Mouse (Mus musculus) lung, adult 2 months (tissue): ENCODE data around the gene Zfand6. TPM values are rescaled to one million over a fixed set of nuclear protein-coding genes. Genes with fewer than 3 reads are reported as not detected.

Source experiments
- DNase-seq: peaks from one replicate; pipeline ENCODE4 v3.0.0; 2022
- H3K4me1 ChIP-seq: fragments of 200-500 bp; 2 replicates; pipeline ENCODE4 v1.6.1; 2011; ENCODE audit warnings: low read length; ENCODE audit not compliant: control insufficient read depth, insufficient read depth
- H3K4me3 ChIP-seq: fragments of 200-500 bp; replicated peaks from 2 replicates; pipeline ENCODE3; 2011; ENCODE audit warnings: low read depth, mild to moderate bottlenecking, control low read depth, low read length; ENCODE audit errors: extremely low read depth
- CTCF ChIP-seq: fragments of 200-500 bp; IDR thresholded peaks from 2 replicates; pipeline ENCODE4 v1.5.1; 2011; ENCODE audit warnings: mild to moderate bottlenecking, low read length, control low read depth; ENCODE audit not compliant: insufficient read depth
- POLR2A ChIP-seq: fragments of 200-500 bp; IDR thresholded peaks from 2 replicates; pipeline ENCODE4 v1.6.1; 2011; ENCODE audit warnings: low read depth, mild to moderate bottlenecking, control low read depth, low read length, borderline replicate concordance; ENCODE audit errors: extremely low read depth
- WGBS: fragments of 180-500 bp; shearing (Covaris S2); methylation state at CpG from one replicate; pipeline ENCODE4 v1.1.7; 2018; 5-methylcytosine and 5-hydroxymethylcytosine counted together
- polyA plus RNA-seq: library from polyadenylated mRNA; depleted of rRNA; stranded (reverse); fragments of >200 nt; gene quantifications from 2 replicates; pipeline ENCODE4 v1.2.3, GENCODE M21; 2012

The Zfand6 gene
- polyA plus RNA-seq, 1 experiment = 45.7 TPM

DNA sequence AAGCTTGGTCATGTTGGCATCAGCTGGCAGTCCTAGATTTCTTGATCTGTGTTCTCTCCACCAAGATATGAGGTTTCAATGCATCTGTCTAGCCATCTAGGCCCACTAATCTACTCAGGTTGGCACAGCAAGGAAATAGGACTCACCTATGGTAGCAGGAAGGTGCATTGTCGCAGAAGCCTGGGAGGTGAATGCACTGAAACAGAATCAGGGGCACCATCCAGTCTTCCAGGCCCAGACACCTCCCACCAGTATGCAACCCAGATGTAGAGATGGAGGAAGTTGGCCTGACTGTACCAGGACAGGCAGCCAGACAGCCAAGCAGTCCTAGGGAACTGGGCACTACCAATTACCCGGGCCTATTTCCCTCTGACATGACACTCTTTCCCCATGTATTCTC lies 89.1 kb downstream of the Zfand6 start:
- no peak overlapping the region for H3K4me3 ChIP-seq
- 85% methylated on average over 2 of the region's 2 CpGs for whole genome bisulfite sequencing
- no peak for DNase-seq
- TF ChIP-seq CTCF = no peak
- TF ChIP-seq POLR2A = no peak
- peaks cover 6% of the 10 kb centered on the region for H3K4me1 ChIP-seq

DNA sequence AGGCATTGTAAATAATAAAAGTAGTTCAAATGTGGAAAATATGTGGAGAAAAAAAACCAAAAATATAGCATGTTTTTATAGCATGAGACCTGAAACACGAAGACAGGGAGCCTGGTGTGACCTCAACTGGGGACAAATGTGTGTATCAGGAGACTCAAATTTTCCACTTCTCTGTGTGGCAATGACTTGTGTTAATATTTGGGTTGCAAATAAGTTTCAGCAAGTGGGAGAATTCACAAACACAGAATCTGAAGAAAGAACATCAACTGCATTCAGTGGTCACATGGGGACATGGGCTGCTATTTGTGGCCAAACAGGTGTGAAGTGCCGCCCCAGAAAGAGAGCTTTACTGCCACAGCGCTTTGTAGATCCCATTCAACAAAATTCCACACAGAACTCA lies 93.1 kb downstream of the Zfand6 start:
- DNase-seq = no peak
- WGBS = 76% methylated on average over 3 of the region's 3 CpGs
- no peak overlapping the region for H3K4me3 ChIP-seq
- H3K4me1 ChIP-seq = no peaks in the 10 kb centered on the region
- TF ChIP-seq CTCF (no peak), POLR2A (no peak)

DNA sequence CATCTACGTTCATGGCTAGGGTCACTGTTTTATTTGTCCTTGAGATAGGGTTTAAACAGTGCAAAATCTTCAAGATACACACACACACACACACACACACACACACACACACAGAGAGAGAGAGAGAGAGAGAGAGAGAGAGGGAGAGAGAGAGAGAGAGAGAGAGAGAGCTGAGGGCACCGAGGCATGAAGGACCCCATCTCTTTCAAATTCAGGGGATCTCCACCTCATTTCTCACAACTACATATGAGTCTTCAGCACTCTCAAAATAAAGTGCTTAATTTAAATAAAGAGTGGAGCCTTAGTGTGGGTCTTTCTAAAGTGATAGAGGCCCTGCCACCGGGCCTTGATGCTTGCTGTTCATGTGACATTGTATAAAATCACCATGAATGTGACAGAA lies 93.8 kb downstream of the Zfand6 start:
- TF ChIP-seq POLR2A (no peak), CTCF (no peak)
- WGBS = 87% methylated on average over 3 of the region's 3 CpGs

DNA sequence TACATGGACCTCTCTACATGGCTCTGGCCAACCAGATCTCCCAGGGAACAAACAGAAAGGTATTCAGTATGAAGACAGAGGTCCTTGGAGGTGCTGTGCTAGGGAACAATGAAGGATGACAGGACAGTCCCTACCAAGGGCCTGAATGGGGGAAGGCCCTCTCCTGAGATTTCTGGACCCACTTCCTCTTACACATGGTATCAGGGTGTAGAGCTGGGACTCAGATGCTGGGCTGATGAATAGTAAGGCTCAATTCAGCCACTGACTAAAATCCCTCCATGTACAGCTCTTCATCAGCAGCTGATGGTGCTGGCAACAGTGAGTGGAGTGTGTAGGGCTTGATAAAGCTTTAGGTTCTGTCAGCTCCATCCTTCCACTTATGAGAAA lies 94.8 kb downstream of the Zfand6 start:
- TF ChIP-seq POLR2A (no peak), CTCF (no peak)
- Histone ChIP-seq H3K4me3 (no peak overlapping the region), H3K4me1 (no peaks in the 10 kb centered on the region)
- DNase-seq = no peak

More for the DNA sequence above, 93.8 kb downstream of the Zfand6 start:
- no peak for DNase-seq
- H3K4me3 ChIP-seq = no peak overlapping the region
- no peaks in the 10 kb centered on the region for H3K4me1 ChIP-seq

DNA sequence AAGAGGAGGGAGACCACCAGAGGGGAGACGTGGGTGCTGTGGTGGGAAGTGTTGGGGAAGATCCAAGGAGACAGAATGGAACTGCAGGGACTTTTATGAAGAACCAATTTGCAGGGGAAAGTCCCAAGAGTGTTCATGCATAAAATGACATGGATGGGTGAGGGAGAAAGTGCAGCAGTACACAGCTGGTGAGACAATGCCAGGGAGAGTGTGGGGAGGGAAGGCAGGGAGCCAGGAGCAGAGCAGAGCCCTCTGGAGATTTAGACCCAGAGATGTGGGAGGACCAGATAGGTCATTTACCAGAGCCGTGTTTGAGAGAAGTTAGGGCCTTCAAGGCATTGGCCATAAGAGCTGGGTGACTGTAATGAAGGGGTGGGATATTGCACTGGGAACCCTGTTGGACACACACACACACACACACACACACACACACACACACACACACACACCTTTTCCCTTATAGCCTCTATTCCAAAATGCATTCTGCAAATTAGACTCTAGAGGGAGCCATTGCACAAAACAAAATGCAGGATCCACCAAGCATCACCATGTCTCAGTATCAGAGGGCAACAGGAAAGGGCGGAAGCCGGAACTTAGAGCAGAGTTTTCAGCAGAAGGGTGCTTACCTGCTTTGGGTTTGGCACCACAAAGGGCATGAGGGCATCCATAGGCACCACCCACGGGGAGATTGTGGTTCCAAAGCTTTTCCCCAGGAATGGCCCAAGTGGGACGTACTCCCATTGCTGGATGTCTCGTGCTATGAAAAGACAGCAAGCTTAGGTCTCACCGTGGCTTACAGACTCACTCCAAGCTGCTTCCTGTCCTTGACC lies 95.5 kb downstream of the Zfand6 start:
- WGBS = 32% methylated on average over 8 of the region's 8 CpGs
- no peak overlapping the region for H3K4me3 ChIP-seq
- no peaks in the 10 kb centered on the region for H3K4me1 ChIP-seq
- no peak for TF ChIP-seq POLR2A
- no peak for TF ChIP-seq CTCF
- peak; percentile 28 for DNase-seq

DNA sequence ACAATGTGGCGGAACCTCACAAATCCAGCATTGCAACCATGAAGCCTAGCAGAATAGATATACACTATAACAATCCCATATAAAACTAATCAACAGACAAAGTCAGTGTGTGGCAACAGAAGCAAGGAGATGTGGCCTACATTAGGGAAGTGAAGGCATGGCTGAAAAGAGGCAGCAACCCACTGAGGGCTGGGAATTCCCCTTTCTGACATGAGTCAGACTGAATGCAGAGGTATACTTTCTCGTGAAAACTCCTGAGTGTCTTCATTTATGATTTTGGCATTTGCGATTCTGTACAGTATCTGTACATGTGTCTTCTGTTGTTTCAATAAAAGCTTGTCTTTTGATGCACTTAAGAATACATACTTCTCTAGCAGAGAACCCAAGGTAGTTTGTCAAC lies 98.4 kb downstream of the Zfand6 start:
- TF ChIP-seq CTCF (no peak), POLR2A (no peak)
- no peak for DNase-seq
- Histone ChIP-seq H3K4me1 (no peaks in the 10 kb centered on the region), H3K4me3 (no peak overlapping the region)
- 83% methylated on average over 3 of the region's 3 CpGs for WGBS

DNA sequence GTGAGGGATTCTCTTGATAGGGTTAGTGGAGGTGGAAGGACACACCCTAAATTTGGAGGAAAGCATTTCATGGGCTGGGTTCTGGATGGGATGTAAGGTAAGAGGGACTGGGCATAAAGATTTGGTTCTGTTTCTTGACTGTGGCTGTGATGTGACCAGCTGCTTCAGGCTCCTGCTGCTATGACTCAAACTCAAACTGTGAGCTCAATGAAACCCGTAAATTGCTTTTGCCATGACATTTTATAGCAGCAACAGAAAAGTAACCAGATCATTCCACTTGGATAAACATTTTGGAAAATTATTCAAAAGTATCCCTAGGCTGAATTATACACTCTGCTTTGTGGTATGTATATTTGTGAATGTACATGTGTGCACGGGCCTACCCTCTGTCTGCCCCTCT lies 99.1 kb downstream of the Zfand6 start:
- TF ChIP-seq POLR2A (no peak), CTCF (no peak)
- 95% methylated on average over 2 of the region's 2 CpGs for WGBS
- no peak for DNase-seq

DNA sequence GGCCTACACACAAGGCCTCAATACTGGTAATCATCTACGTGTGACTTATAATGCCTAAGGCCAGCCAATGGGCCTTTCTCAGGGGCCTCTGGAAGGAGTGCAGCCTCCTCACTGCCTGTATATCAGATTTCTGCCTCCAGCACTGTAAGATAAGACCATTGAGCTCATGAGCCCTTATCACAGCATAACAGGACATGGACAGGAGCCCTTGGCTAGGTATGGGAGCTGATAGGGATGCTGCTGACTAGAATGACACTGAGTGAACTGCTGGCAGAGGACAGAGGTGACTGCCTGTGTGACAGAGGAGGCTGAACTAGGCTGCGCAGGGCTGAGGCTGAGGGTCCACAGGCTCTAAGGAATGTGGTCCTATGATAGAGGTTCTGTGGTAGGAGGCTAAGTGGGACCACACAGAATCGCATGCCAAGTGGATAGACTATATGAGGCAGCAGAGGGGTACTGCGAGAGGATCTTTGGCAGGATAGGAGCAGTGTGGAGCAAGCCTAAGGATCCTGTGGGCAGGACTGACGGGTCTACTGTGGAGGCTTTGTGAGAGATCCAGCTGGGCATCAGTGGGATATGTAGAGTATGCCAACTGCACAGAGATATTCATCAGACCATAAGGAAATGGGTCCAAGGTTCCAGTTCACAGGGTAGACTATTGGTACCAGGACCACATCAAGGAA lies 102.5 kb downstream of the Zfand6 start:
- no peak for DNase-seq
- TF ChIP-seq POLR2A (no peak), CTCF (no peak)
- Histone ChIP-seq H3K4me1 (no peaks in the 10 kb centered on the region), H3K4me3 (no peak overlapping the region)
- WGBS = 89% methylated on average over 5 of the region's 5 CpGs

More for the DNA sequence above, 99.1 kb downstream of the Zfand6 start:
- Histone ChIP-seq H3K4me1 (no peaks in the 10 kb centered on the region), H3K4me3 (no peak overlapping the region)

DNA sequence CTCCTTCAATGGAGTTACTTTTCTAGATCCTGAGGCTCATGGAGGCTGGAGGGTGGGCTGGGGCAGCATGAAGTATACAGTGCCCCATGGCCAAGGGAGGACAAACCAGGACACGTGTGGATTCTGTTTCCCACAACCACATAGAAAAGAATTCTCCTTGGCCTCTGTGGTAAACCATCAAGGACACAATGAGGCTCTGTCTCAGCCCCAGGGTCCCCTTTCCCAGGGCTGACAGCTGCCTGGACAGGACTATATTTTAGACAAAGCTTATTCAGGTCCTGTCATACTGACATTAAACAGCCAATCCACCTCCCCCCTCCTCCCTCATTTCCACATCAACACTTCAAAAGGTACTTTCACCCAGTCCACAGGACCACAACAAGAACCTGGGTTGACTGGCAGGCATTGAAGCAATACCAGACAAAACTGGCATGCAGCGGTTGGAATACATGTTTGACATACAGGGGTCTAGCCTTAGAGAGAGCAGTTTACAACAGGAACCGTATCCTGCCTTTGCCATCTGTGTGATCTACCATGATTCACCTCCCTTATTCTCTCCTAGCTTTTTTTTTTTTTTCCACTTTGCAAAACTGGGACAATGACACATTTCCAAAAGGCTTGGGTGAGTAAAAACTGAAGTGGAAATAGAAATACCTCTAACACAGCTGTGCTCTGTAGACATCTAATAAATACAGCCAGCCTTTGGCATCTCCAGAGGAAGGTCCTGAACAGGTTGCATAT lies 103.2 kb downstream of the Zfand6 start:
- H3K4me3 ChIP-seq = no peak overlapping the region
- TF ChIP-seq POLR2A = no peak
- TF ChIP-seq CTCF = no peak
- H3K4me1 ChIP-seq = no peaks in the 10 kb centered on the region
- WGBS = 80% methylated on average over 3 of the region's 3 CpGs
- DNase-seq = no peak

DNA sequence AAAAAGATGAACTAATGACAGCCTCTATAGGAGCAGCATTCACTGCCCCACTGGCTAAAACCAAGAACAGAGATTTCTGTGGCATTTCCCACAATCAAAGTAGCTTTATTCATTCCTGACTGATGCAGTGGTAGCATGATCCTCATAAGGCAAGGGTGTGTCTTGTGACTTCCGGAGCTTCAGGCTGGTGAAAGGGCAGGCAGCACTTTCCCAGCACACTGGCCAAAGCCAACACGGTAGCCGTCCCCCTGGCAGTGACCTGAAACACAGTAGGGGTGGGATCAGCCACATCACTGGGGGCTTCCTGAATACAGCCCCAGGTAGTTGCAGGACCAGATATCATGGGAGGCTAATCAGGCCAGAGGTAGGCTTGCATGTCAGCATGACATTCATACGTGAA lies 104.7 kb downstream of the Zfand6 start:
- Histone ChIP-seq H3K4me3 (no peak overlapping the region), H3K4me1 (no peaks in the 10 kb centered on the region)
- no peak for DNase-seq
- WGBS = 85% methylated on average over 4 of the region's 4 CpGs
- TF ChIP-seq CTCF = no peak
- TF ChIP-seq POLR2A = no peak
